Comparison of ENCODE assay signal across 28 mouse cellular contexts in genomic region chr1:138301920-138302319, GRCm38 (mm10). TPM values are rescaled to one million over a fixed set of nuclear protein-coding genes. Genes with fewer than 3 reads are reported as not detected.
"Had no signal": no experiment of that assay in that cellular context is flagged by ENCODE, and none has a peak within 500 bp of the region (broad histone marks: within the 10 kb centered on the region; RNA-seq: fewer than 3 reads in every experiment).

No protein-coding gene starts in this region.

- H3K9me3 ChIP-seq: heart, embryonic 10.5 days; heart, embryonic 13.5 days; heart, embryonic 15.5 days; hindbrain, embryonic 13.5 days; hindbrain, embryonic 15.5 days; intestine, embryonic 15.5 days; limb, embryonic 10.5 days; limb, embryonic 12.5 days had no signal

- H3K4me1 ChIP-seq: heart, embryonic 10.5 days; heart, embryonic 13.5 days; heart, embryonic 15.5 days; hindbrain, embryonic 13.5 days; hindbrain, embryonic 15.5 days; intestine, embryonic 15.5 days had no signal

- H3K9ac ChIP-seq: heart, embryonic 13.5 days; heart, embryonic 15.5 days; hindbrain, embryonic 13.5 days; hindbrain, embryonic 15.5 days; intestine, embryonic 15.5 days; limb, embryonic 12.5 days had no signal

- H3K36me3 ChIP-seq: heart, embryonic 10.5 days; heart, embryonic 13.5 days; heart, embryonic 15.5 days; hindbrain, embryonic 13.5 days; hindbrain, embryonic 15.5 days; intestine, embryonic 15.5 days; limb, embryonic 10.5 days; limb, embryonic 12.5 days had no signal

- H3K4me3 ChIP-seq: gastrocnemius, adult 2 months; heart, embryonic 10.5 days; heart, embryonic 13.5 days; heart, embryonic 15.5 days; hindbrain, embryonic 13.5 days; hindbrain, embryonic 15.5 days; intestine, embryonic 15.5 days; layer of hippocampus, adult 2 months; left cerebral cortex, adult 2 months; limb, embryonic 10.5 days; limb, embryonic 12.5 days had no signal

- H3K27me3 ChIP-seq: heart, embryonic 13.5 days; heart, embryonic 15.5 days; hindbrain, embryonic 13.5 days; hindbrain, embryonic 15.5 days; intestine, embryonic 15.5 days; limb, embryonic 12.5 days had no signal

- ATAC-seq: forebrain, embryonic 16.5 days; hindbrain, postnatal 0 days; inflammation-experienced regulatory T-cells, adult 6 months; intestine, embryonic 15.5 days; intestine, postnatal 0 days had no signal

- H3K27ac ChIP-seq: gastrocnemius, adult 2 months; heart, embryonic 10.5 days; heart, embryonic 13.5 days; heart, embryonic 15.5 days; hindbrain, embryonic 13.5 days; hindbrain, embryonic 15.5 days; hindbrain, postnatal 0 days; intestine, embryonic 15.5 days; layer of hippocampus, adult 2 months; left cerebral cortex, adult 2 months; limb, embryonic 10.5 days; limb, embryonic 12.5 days had no signal

- DNase-seq: gastrocnemius, adult 2 months; gastrocnemius, postnatal 10 days; gastrocnemius, postnatal 25 days; heart, adult 18-20 months; heart, postnatal 14 days; heart, postnatal 36 days; kidney, adult 18-20 months; kidney, adult 8-10 months; kidney, postnatal 10 days; kidney, postnatal 25 days; kidney, postnatal 4 days had no signal

- H3K4me2 ChIP-seq: heart, embryonic 13.5 days; heart, embryonic 15.5 days; hindbrain, embryonic 13.5 days; hindbrain, embryonic 15.5 days; intestine, embryonic 15.5 days; limb, embryonic 12.5 days had no signal

RNA-seq across cellular contexts. Expression of gene Atp6v1g3, which starts 28.4 kb away (rescaled TPM):
- polyA plus RNA-seq: forebrain, embryonic 16.5 days; frontal cortex, adult 2 months; heart, embryonic 10.5 days; heart, embryonic 13.5 days; heart, embryonic 15.5 days; heart, postnatal 0 days; hindbrain, embryonic 11.5 days; hindbrain, embryonic 13.5 days; hindbrain, embryonic 15.5 days; hindbrain, postnatal 0 days; intestine, embryonic 15.5 days; intestine, postnatal 0 days had no signal
